Mouse (Mus musculus) left cerebral cortex, postnatal 36 days (tissue): ENCODE measurements around the gene Grin3b. TPM values are rescaled to one million over a fixed set of nuclear protein-coding genes. Genes with fewer than 3 reads are reported as not detected.

ENCODE experiments used
- DNase-seq, 2 experiments: peaks; one replicate each; pipeline ENCODE4 v3.0.0; 2021 to 2022; ENCODE audit warnings: low spot score in 2 of 2, mixed read lengths in 1 of 2
- intact Hi-C: fragments of 180-260 bp; cut with DNase I; formaldehyde crosslinking; loops from one replicate; pipeline ENCODE4 v1.15.1; 2025
- total RNA-seq, 2 experiments: library from RNA; stranded (reverse); gene quantifications; 2 replicates each; pipeline ENCODE4 v1.2.3; 2021

Grin3b gene
- total RNA-seq: under 1 TPM in 1 of 2 experiments, not detected in 1; 0.10 TPM

DNA sequence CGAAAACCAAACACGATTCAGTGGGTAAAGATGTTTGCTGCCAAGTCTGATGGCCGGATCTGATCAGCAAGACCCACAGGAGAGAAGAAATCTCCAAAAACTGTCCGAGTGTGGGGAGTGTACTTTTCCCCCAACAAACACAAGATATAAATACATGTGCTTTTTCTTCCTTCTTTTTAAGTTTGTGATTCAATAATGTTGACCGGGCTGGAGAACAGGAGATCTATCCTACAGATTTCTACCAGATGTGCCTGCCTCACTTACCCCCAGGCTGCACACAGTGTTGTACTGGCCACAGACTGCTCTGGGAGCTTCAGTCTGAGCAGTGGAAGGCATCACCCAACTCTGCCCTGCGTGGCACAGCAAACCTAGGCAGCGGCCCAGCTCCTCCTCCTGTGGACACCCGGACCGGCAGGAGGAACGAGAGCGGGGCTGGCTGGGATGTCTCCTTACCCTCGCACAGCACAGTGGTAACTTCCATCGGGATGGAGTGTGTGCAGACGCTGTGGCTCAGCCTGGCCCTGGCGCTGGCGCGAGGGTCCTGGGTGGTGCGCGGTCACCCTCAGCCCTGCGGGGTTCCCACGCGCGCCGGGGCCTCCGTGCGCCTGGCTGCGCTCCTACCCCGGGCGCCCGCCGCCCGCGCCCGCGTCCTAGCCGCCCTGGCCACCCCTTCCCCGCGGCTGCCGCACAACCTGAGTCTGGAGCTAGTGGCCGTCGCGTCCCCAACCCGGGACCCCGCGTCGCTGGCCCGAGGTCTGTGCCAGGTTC lies at the start of gene Grin3b:
Gene Grin3b (plus strand): TSS at position 301 of the 768 bp plus-strand sequence.
- intact Hi-C loops: no loop called here
- no peak for DNase-seq

DNA sequence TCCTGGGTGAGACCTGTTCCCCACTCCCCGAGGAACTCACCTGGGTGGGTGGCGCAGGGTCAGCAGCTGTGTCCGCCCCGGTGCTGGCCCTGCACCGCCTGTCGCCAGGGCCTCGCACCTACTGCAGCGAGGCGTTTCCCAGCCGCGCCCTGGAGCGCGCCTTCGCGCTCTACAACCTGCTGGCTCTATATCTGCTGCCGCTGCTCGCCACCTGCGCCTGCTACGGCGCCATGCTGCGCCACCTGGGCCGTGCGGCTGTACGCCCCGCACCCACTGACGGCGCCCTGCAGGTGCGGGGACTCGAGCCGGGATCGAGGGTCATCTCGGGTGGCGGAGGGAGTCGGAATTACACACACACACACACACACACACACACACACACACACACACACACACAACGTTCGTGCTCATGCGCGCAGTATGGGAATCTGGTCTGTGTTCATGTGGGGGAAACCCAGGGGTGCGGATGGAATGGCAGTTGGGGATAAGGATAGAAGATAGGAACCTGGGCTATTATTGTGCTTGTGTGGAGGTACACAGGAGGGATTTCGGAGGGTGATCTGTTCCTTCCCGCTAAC lies 49.5 kb upstream of the Grin3b start, which contains the start of gene R3hdm4:
Gene R3hdm4 (minus strand): TSS at position 251 of the 578 bp plus-strand sequence.
- DNase-seq: peak in 1 of 2 experiments; percentile 34
- intact Hi-C loops: loop anchor here (5.0 kb wide), 1 partner anchor 39 kb away; no protein-coding TSS in a partner anchor

GRCm38 (mm10) chr10:79921572-79921971 lies 48.9 kb upstream of the Grin3b start:
- no peak for DNase-seq
- intact Hi-C loops: loop anchor here (5.0 kb wide), 1 partner anchor 39 kb away; no protein-coding TSS in a partner anchor

GRCm38 (mm10) chr10:79924998-79925784 lies 45.3 kb upstream of the Grin3b start:
- intact Hi-C loops: loop anchor here (1.0 to 5.0 kb wide), 5 partner anchors 29 to 90 kb away; no protein-coding TSS in a partner anchor
- peak; percentile 91 to 95 for DNase-seq

- intact Hi-C loops: loop anchor here (1.0 to 2.0 kb wide), 4 partner anchors 28 to 91 kb away; no protein-coding TSS in a partner anchor
- DNase-seq: no peak
Observed at GRCm38 (mm10) chr10:79925785-79926490, 44.6 kb upstream of the Grin3b start.

DNA sequence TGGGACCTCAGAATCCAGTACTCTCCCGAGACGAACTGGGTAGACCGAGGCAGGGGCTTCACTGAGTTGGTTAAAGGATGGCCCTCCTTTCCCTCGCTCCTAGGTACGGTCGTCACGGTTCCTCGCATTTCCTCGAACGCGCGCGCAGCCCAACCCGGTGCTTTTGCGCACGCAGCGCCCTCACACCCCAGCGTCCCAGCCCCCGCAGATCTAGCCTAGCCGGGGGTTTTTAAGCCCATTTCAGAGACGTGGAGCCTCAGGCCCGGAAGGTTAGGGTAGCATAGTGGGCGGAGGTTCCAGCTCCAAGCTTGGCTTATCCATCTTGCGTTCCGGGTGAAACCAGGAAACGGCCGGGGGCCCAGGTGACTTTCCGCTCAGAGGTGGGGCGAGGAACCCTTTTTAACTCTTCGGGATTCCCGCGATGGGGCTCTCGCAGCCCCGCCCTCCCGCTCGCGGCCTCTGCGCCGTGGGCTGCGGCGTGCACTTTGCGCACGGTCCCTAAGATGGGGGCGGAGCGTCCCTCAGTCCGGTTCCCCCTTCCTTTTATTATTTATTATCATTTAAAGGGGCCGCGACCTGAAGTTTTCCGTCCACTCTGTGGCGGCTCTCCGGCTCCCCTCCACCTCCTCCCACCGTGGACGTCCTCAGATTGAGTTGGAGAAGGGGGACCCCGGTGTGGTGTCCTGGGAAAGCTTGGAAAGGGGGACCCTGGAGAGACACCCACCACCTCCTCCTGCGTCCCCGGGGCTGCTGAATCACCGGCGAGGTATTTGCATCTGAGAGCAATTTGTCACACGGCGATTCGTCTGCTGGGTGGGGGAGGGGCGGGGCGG lies 43.8 kb upstream of the Grin3b start, which contains the start of gene Arid3a:
Gene Arid3a (plus strand): TSS at position 553 of the 833 bp plus-strand sequence.
- intact Hi-C loops: no loop called here
- peak; percentile 87 to 90 for DNase-seq

- peak; percentile 55 to 68 for DNase-seq
- intact Hi-C loops: no loop called here
Observed at GRCm38 (mm10) chr10:79927324-79928029, 43.0 kb upstream of the Grin3b start.

- DNase-seq: no peak
- intact Hi-C loops: no loop called here
Observed at GRCm38 (mm10) chr10:79928030-79928694, 42.4 kb upstream of the Grin3b start.

- intact Hi-C loops: no loop called here
- no peak for DNase-seq
Observed at GRCm38 (mm10) chr10:79928907-79929701, 41.4 kb upstream of the Grin3b start.

DNA sequence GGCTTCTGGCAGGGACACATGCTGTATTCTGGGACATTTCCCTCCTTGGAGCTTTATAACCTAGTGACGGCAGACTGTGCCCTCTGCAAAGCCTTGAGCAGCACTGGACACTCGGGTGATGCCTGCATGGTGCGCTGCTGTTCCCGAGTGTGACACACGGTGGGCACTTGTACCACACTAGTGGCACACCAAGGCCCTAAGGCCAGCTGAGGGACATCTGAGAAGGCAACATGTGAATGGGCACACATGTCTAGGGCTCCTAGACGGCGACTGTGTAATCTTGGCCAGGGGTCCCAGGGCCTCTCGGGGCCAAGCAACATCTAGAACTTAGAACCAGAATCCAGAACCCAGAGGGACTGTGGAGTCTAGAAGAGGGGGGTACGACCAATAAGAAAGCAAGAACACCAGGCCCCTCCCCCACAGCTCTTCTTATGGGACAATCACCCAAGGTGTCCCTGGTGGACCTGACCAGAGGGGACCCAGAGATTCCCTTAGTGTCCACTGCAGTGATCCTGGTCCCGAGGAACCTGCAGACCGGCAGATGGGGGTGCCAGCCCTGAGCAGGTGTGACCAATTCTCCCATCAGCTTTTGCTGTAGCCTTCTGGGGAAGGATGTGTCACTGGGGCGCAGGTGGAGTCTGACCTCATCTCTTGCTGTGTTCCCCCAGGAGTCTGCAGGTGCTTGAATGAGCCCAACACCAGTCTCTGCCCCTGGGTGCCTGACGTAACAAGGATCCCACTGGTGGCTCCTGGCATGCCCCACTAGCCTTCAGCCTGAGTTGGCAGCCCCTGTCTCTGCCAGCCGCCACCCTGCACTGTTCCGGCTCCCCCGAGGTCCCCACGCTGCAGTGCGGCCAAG lies 40.3 kb upstream of the Grin3b start:
- intact Hi-C loops: no loop called here
- no peak for DNase-seq

GRCm38 (mm10) chr10:79930826-79931186 lies 39.7 kb upstream of the Grin3b start:
- no peak for DNase-seq
- intact Hi-C loops: no loop called here

GRCm38 (mm10) chr10:79931797-79932196 lies 38.7 kb upstream of the Grin3b start:
- no peak for DNase-seq
- intact Hi-C loops: no loop called here

DNA sequence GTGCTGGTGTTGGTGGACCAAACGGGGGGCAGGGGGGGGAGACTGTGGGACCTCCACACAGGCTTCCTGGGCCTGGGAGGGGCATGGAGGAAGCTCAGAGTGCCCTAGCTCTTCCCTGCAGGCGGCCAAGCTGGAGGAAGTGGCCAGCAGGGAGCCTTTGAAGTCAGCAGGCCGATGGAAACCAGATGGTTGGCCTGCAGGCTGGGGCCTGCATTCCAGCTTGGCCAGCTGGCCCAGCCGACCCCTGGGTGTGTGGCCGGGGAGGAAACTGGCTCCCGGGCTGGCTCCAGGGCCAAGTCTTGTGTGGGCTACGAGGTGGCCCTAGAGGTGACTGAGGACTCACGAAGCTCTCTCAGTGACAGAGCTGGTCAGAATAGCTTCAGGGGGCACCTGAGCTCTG lies 37.8 kb upstream of the Grin3b start:
- intact Hi-C loops: no loop called here
- no peak for DNase-seq

GRCm38 (mm10) chr10:79933145-79933679 lies 37.3 kb upstream of the Grin3b start:
- no peak for DNase-seq
- intact Hi-C loops: no loop called here

DNA sequence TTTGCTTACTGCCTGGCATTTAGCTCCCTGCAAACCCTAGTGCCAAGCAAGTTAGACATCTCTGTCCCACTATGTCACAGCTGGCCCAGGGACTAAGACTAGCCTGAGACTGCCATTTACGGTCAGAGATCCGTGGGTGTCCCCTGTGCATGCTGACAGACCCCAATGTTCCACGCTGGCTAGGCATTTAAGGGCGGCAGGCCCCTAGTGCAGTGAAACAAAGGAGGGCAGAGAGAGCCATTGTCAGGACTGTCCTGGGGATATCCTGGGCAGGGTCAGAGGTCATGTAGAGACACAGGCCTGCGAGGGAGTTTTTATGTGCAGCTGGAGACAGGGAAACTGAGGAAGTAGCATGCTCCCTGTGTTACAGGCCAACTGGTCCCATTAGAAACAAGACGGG lies 36.7 kb upstream of the Grin3b start:
- no peak for DNase-seq
- intact Hi-C loops: no loop called here
